Mouse (Mus musculus): ENCODE data around the gene Irf7. TPM values are rescaled to one million over a fixed set of nuclear protein-coding genes. Genes with fewer than 3 reads are reported as not detected.

Irf7 gene
- total and polyA plus RNA-seq, 3 experiments = 1.9 to 2.0 TPM; not detected in 1

- TF ChIP-seq HCFC1 (IDR thresholded peaks at IDR 0.05; ENCODE audit: low read depth, low read length) (no peak), USF1 (IDR thresholded peaks at IDR 0.05; ENCODE audit: low read depth, low read length) (no peak), TAL1 (IDR thresholded peaks at IDR 0.05; ENCODE audit: low read length) (no peak), CTCF (IDR thresholded peaks at IDR 0.05 in 2 of 3, conservative IDR thresholded peaks at IDR 0.05 in 1 of 3; ENCODE audit: control insufficient read depth in 1 of 3, insufficient read depth in 1 of 3, low read depth in 2 of 3, low read length in 3 of 3, poor library complexity in 1 of 3, severe bottlenecking in 1 of 3) (no peak)
Observed at GRCm38 (mm10) chr7:141219558-141220099, 46.7 kb downstream of the Irf7 start (continued).

GRCm38 (mm10) chr7:141218557-141219133, 47.6 kb downstream of the Irf7 start:
- TF ChIP-seq GABPA (IDR thresholded peaks at IDR 0.05; ENCODE audit: low read depth, low read length) (no peak), POLR2AphosphoS2 (IDR thresholded peaks at IDR 0.05; ENCODE audit: low read length) (no peak), MXI1 (IDR thresholded peaks at IDR 0.05; ENCODE audit: low read depth, low read length) (no peak), POLR2A (IDR thresholded peaks at IDR 0.05; ENCODE audit: control insufficient read depth in 1 of 2, insufficient read depth in 1 of 2, low read depth in 1 of 2, low read length in 2 of 2, poor library complexity in 1 of 2) (no peak), CTCF (IDR thresholded peaks at IDR 0.05 in 2 of 3, conservative IDR thresholded peaks at IDR 0.05 in 1 of 3; ENCODE audit: control insufficient read depth in 1 of 3, insufficient read depth in 1 of 3, low read depth in 2 of 3, low read length in 3 of 3, poor library complexity in 1 of 3, severe bottlenecking in 1 of 3) (no peak), MAZ (IDR thresholded peaks at IDR 0.05; ENCODE audit: low read depth, low read length) (no peak), ZKSCAN1 (IDR thresholded peaks at IDR 0.05; ENCODE audit: low read depth, low read length) (no peak), NELFE (IDR thresholded peaks at IDR 0.05; ENCODE audit: low read depth, low read length) (no peak), EP300 (IDR thresholded peaks at IDR 0.05; ENCODE audit: low read depth in 1 of 2, low read length in 2 of 2) (no peak), ZC3H11A (IDR thresholded peaks at IDR 0.05; ENCODE audit: low read depth, low read length) (no peak), GATA1 (IDR thresholded peaks at IDR 0.05; ENCODE audit: low read depth, low read length) (no peak), ZMIZ1 (IDR thresholded peaks at IDR 0.05; ENCODE audit: low read depth, low read length) (no peak), KAT2A (conservative IDR thresholded peaks at IDR 0.05; ENCODE audit: low read depth, low read length) (no peak)
- no peak for DNase-seq (ENCODE audit: low read depth, low spot score)
- peaks cover 0 to 19% of the 10 kb centered on the region in 2 experiments; a peak in 3 of 4 replicates for H3K4me1 ChIP-seq (ENCODE audit: control insufficient read depth in 1 of 2, insufficient read depth in 2 of 2, low read length in 2 of 2)
- no peak overlapping the region for H3K4me3 ChIP-seq (ENCODE audit: control insufficient read depth in 1 of 2, insufficient read depth in 1 of 2, low read depth in 2 of 2, low read length in 2 of 2)
- H3K9me3 ChIP-seq (replicated peaks; ENCODE audit: insufficient read depth, low read length) = no peaks in the 10 kb centered on the region
- H3K27ac ChIP-seq (ENCODE audit: control insufficient read depth, low read depth, low read length) = no peak overlapping the region
- no peak overlapping the region for H3K9ac ChIP-seq (ENCODE audit: control insufficient read depth, low read depth, low read length, poor library complexity, severe bottlenecking)
- no peaks in the 10 kb centered on the region for H3K27me3 ChIP-seq (ENCODE audit: control insufficient read depth in 1 of 2, insufficient read depth in 2 of 2, low read length in 2 of 2)
- no peaks in the 10 kb centered on the region; the same call in 1 of the 2 replicates for H3K79me2 ChIP-seq (ENCODE audit: control insufficient read depth, insufficient read depth, low read length, poor library complexity)
- peaks cover 0 to 6% of the 10 kb centered on the region in 2 experiments; a peak in 2 of 4 replicates for H3K36me3 ChIP-seq (ENCODE audit: control insufficient read depth in 1 of 2, insufficient read depth in 2 of 2, low read length in 2 of 2)

- H3K79me2 ChIP-seq (ENCODE audit: control insufficient read depth, insufficient read depth, low read length, poor library complexity) = no peaks in the 10 kb centered on the region; the same call in 1 of the 2 replicates
- no peak overlapping the region for H3K9ac ChIP-seq (ENCODE audit: control insufficient read depth, low read depth, low read length, poor library complexity, severe bottlenecking)
- no peak for DNase-seq (ENCODE audit: low read depth, low spot score)
- peaks cover 0 to 19% of the 10 kb centered on the region in 2 experiments; a peak in 3 of 4 replicates for H3K4me1 ChIP-seq (ENCODE audit: control insufficient read depth in 1 of 2, insufficient read depth in 2 of 2, low read length in 2 of 2)
- H3K27me3 ChIP-seq (ENCODE audit: control insufficient read depth in 1 of 2, insufficient read depth in 2 of 2, low read length in 2 of 2) = no peaks in the 10 kb centered on the region
- H3K4me3 ChIP-seq (ENCODE audit: control insufficient read depth in 1 of 2, insufficient read depth in 1 of 2, low read depth in 2 of 2, low read length in 2 of 2) = no peak overlapping the region
- H3K27ac ChIP-seq (ENCODE audit: control insufficient read depth, low read depth, low read length) = no peak overlapping the region
- H3K9me3 ChIP-seq (replicated peaks; ENCODE audit: insufficient read depth, low read length) = no peaks in the 10 kb centered on the region
- TF ChIP-seq KAT2A (conservative IDR thresholded peaks at IDR 0.05; ENCODE audit: low read depth, low read length) (no peak), ZMIZ1 (IDR thresholded peaks at IDR 0.05; ENCODE audit: low read depth, low read length) (peak; percentile 33; the same call in 1 of the 2 replicates)
- peaks cover 0 to 6% of the 10 kb centered on the region in 2 experiments; a peak in 2 of 4 replicates for H3K36me3 ChIP-seq (ENCODE audit: control insufficient read depth in 1 of 2, insufficient read depth in 2 of 2, low read length in 2 of 2)
Observed at GRCm38 (mm10) chr7:141218141-141218540, 48.1 kb downstream of the Irf7 start.
